ENCODE assay signal across 21 mouse cellular contexts in genomic region chr1:58147776-58148175, GRCm38 (mm10). TPM values are rescaled to one million over a fixed set of nuclear protein-coding genes. Genes with fewer than 3 reads are reported as not detected.
"Had no signal": no experiment of that assay in that cellular context is flagged by ENCODE, and none has a peak within 500 bp of the region (broad histone marks: within the 10 kb centered on the region; RNA-seq: fewer than 3 reads in every experiment).

No protein-coding gene starts in this region.

- H3K27me3 ChIP-seq: lung, embryonic 15.5 days; midbrain, embryonic 13.5 days; midbrain, embryonic 15.5 days; neural tube, embryonic 13.5 days; neural tube, embryonic 15.5 days; stomach, embryonic 15.5 days had no signal

- H3K4me2 ChIP-seq: lung, embryonic 15.5 days; midbrain, embryonic 11.5 days; midbrain, embryonic 13.5 days; midbrain, embryonic 15.5 days; neural tube, embryonic 13.5 days; neural tube, embryonic 15.5 days; stomach, embryonic 15.5 days had no signal

- H3K9ac ChIP-seq: liver, postnatal 0 days; lung, embryonic 15.5 days; midbrain, embryonic 13.5 days; midbrain, embryonic 15.5 days; neural tube, embryonic 13.5 days; neural tube, embryonic 15.5 days; stomach, embryonic 15.5 days had no signal

- DNase-seq: liver, postnatal 0 days; lung, adult 2 months; lung, postnatal 14 days; lung, postnatal 36 days; retina, postnatal 1 day; right cerebral cortex, adult 18-20 months; right cerebral cortex, postnatal 25 days; thymus, adult 18-20 months; thymus, postnatal 14 days; thymus, postnatal 36 days had no signal

- H3K27ac ChIP-seq: lung, embryonic 15.5 days; macrophage; midbrain, embryonic 13.5 days; midbrain, embryonic 15.5 days; neural tube, embryonic 13.5 days; neural tube, embryonic 15.5 days; stomach, embryonic 15.5 days had no signal

- ATAC-seq: liver, postnatal 0 days; lung, postnatal 0 days; midbrain, embryonic 13.5 days had no signal

- H3K9me3 ChIP-seq: lung, embryonic 15.5 days; megakaryocyte, embryonic 14.5 days; midbrain, embryonic 13.5 days; midbrain, embryonic 15.5 days; neural tube, embryonic 13.5 days; neural tube, embryonic 15.5 days; stomach, embryonic 15.5 days had no signal

- H3K36me3 ChIP-seq: lung, embryonic 15.5 days; midbrain, embryonic 13.5 days; midbrain, embryonic 15.5 days; neural tube, embryonic 13.5 days; neural tube, embryonic 15.5 days; stomach, embryonic 15.5 days had no signal

- H3K4me1 ChIP-seq: megakaryocyte, embryonic 14.5 days; midbrain, embryonic 13.5 days; midbrain, embryonic 15.5 days; neural tube, embryonic 13.5 days; stomach, embryonic 15.5 days had no signal

- H3K4me3 ChIP-seq: lung, embryonic 15.5 days; megakaryocyte, embryonic 14.5 days; midbrain, embryonic 13.5 days; midbrain, embryonic 15.5 days; neural tube, embryonic 13.5 days; neural tube, embryonic 15.5 days; stomach, embryonic 15.5 days had no signal

RNA-seq across cellular contexts. Expression of gene Aox3, which starts 34.8 kb away (rescaled TPM):
- polyA plus RNA-seq: macrophage; neural tube, embryonic 11.5 days had no signal
